Mouse (Mus musculus) forebrain, embryonic 16.5 days (tissue): Measurements from ENCODE around the gene Slc2a6. TPM values are rescaled to one million over a fixed set of nuclear protein-coding genes. Genes with fewer than 3 reads are reported as not detected.
A peak's percentile ranks its signal among the peaks of the same experiment; 100 is the strongest.

Experiments
- ATAC-seq: fragments of 200-750 bp; cut with Nextera tagmentation; 2 replicates; pipeline ENCODE4 v1.8.0; 2017; ENCODE audit warnings: mild to moderate bottlenecking, moderate library complexity
- H3K27ac ChIP-seq: fragments of 300-500 bp; sonication (generic); 2 replicates; pipeline ENCODE4 v1.5.1; 2014; ENCODE audit warnings: low read length, control low read depth
- H3K27me3 ChIP-seq: fragments of 300-500 bp; sonication (generic); replicated peaks from 2 replicates; pipeline ENCODE4 v1.6.1; 2014; ENCODE audit warnings: low read length; ENCODE audit not compliant: control insufficient read depth, insufficient read depth
- H3K36me3 ChIP-seq: fragments of 300-500 bp; sonication (generic); 2 replicates; pipeline ENCODE4 v1.6.1; 2014; ENCODE audit not compliant: control insufficient read depth, insufficient read depth
- H3K4me1 ChIP-seq: fragments of 300-500 bp; sonication (generic); replicated peaks from 2 replicates; pipeline ENCODE4 v1.6.1; 2014; ENCODE audit warnings: low read length; ENCODE audit not compliant: control insufficient read depth, insufficient read depth
- H3K4me2 ChIP-seq: fragments of 300-500 bp; sonication (generic); 2 replicates; pipeline ENCODE4 v1.6.1; 2014; ENCODE audit warnings: mild to moderate bottlenecking, low read length, control low read depth
- H3K4me3 ChIP-seq: fragments of 300-500 bp; sonication (generic); replicated peaks from 2 replicates; pipeline ENCODE4 v1.5.1; 2014; ENCODE audit warnings: mild to moderate bottlenecking, low read length, control low read depth
- H3K9ac ChIP-seq: fragments of 300-500 bp; sonication (generic); replicated peaks from 2 replicates; pipeline ENCODE4 v1.6.1; 2014; ENCODE audit warnings: low read depth, low read length, control low read depth
- H3K9me3 ChIP-seq: fragments of 300-500 bp; sonication (generic); 2 replicates; pipeline ENCODE4 v1.6.1; 2016; ENCODE audit warnings: low read length; ENCODE audit not compliant: control insufficient read depth
- WGBS: fragments of 180-500 bp; shearing (Covaris S2); extraction: QIAGEN DNeasy Blood & Tissue Kit; methylation state at CpG from one replicate; pipeline ENCODE4 v1.1.7; 2014; 5-methylcytosine and 5-hydroxymethylcytosine counted together
- polyA plus RNA-seq: library from polyadenylated mRNA; unstranded; fragments of >200 nt; fragmentation: Nextera tagmentation; extraction: Ambion mirVana; gene quantifications from 2 replicates; pipeline ENCODE4 v1.2.1, GENCODE M21; 2015

Slc2a6 gene
- polyA plus RNA-seq, 1 experiment from 2014 or later, result 7.1 TPM

GRCm38 (mm10) chr2:27042131-27042844 lies 14.5 kb upstream of the Slc2a6 start:
- WGBS, result 73% methylated on average over 8 of the region's 8 CpGs
- Histone ChIP-seq H3K9me3 (no peaks in the 10 kb centered on the region), H3K4me1 (0 out of 2 replicates have a peak, but pooled peaks cover 4% of the 10 kb centered on the region), H3K27me3 (no peaks in the 10 kb centered on the region), H3K4me2 (no peak overlapping the region), H3K4me3 (no peak overlapping the region), H3K9ac (no peak overlapping the region), H3K27ac (no peak overlapping the region), H3K36me3 (no peaks in the 10 kb centered on the region)
- ATAC-seq, result no peak

DNA sequence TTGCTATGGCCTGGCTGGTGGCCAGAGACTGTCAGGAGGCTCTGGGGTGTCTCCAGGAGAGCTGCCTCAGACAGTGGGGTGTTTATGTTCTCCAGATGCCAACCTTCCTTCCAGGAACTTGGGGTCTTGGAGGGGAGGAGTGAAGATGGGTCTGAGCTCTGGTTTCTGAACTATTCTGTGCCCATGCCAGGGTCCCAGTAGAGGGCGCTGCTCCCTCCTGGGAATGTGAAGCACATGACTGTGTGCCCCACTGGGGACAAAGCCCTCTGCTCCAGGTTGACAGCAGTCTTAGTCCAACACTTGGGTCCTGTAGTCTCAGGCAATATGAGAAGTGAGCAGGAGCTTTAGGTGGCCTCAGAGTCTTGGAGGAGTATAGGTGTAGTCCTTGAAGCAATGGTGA lies 11.5 kb upstream of the Slc2a6 start:
- Histone ChIP-seq H3K4me1 (0 out of 2 replicates have a peak, but pooled peaks cover 4% of the 10 kb centered on the region), H3K4me3 (no peak overlapping the region), H3K36me3 (no peaks in the 10 kb centered on the region), H3K27me3 (no peaks in the 10 kb centered on the region), H3K27ac (no peak overlapping the region), H3K9me3 (no peaks in the 10 kb centered on the region), H3K4me2 (no peak overlapping the region), H3K9ac (no peak overlapping the region)
- 7% methylated on average over 1 of the region's 1 CpGs for WGBS
- no peak for ATAC-seq

DNA sequence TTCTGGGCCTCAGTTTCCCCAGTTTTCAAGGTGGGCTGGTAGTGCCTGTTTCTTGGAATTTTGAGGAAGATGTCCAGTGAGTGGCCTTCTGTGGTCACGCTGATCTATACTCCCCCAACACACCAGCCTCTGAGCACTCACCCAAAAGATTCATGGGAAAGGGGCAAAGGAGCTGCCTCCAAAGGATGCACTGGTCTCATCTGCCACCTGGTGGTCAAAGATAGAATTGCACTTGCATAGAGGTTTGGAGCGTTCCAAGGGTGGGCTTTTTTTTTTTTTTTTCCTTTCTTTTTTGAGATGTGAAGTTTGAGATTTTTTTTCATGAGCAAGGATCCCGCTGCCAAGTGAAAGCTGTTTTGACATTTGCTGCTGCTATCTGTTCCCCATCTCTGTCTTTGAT lies 10.8 kb upstream of the Slc2a6 start:
- Histone ChIP-seq H3K4me2 (no peak overlapping the region), H3K9ac (no peak overlapping the region), H3K9me3 (no peaks in the 10 kb centered on the region), H3K4me1 (0 out of 2 replicates have a peak, but pooled peaks cover 4% of the 10 kb centered on the region), H3K36me3 (no peaks in the 10 kb centered on the region), H3K27me3 (no peaks in the 10 kb centered on the region), H3K27ac (no peak overlapping the region), H3K4me3 (no peak overlapping the region)
- WGBS, result 0% methylated on average over 3 of the region's 3 CpGs
- ATAC-seq, result peak; percentile 55

GRCm38 (mm10) chr2:27037008-27037407 lies 9.2 kb upstream of the Slc2a6 start:
- no peak overlapping the region for H3K4me3 ChIP-seq
- 0 out of 2 replicates have a peak, but pooled peaks cover 4% of the 10 kb centered on the region for H3K4me1 ChIP-seq
- H3K27ac ChIP-seq, result no peak overlapping the region
- no peaks in the 10 kb centered on the region for H3K27me3 ChIP-seq
- no peaks in the 10 kb centered on the region for H3K36me3 ChIP-seq
- H3K4me2 ChIP-seq, result no peak overlapping the region
- H3K9me3 ChIP-seq, result no peaks in the 10 kb centered on the region
- 45% methylated on average over 4 of the region's 4 CpGs for WGBS
- no peak overlapping the region for H3K9ac ChIP-seq
- ATAC-seq, result no peak

DNA sequence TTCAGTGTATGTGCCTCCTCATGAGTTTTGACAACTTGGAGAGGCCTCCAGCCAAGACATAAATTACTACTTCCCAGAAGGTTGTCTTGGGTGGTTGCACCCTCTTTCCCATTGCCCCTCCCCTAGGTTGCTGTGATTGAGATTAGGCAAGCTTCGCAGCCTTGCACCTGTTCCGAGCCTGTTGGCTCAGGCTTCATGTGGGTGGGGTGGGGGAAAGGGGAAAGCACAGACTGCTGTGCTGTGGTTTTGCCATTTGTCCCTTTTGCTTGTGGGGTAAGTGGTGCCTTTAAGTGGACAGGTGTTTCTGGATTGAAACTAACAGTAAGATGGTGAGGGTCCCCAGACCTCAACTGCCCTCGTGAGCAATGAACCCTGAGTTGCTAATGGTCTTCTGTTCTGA lies 8.2 kb upstream of the Slc2a6 start:
- Histone ChIP-seq H3K4me2 (no peak overlapping the region), H3K27ac (no peak overlapping the region), H3K36me3 (no peaks in the 10 kb centered on the region), H3K4me3 (no peak overlapping the region), H3K9ac (no peak overlapping the region), H3K4me1 (0 out of 2 replicates have a peak, but pooled peaks cover 4% of the 10 kb centered on the region), H3K9me3 (no peaks in the 10 kb centered on the region), H3K27me3 (no peaks in the 10 kb centered on the region)
- ATAC-seq, result no peak
- WGBS, result 55% methylated on average over 3 of the region's 3 CpGs

- Histone ChIP-seq H3K27ac (no peak overlapping the region), H3K9ac (no peak overlapping the region), H3K4me3 (no peak overlapping the region), H3K4me2 (no peak overlapping the region), H3K9me3 (no peaks in the 10 kb centered on the region), H3K4me1 (peaks cover 6% of the 10 kb centered on the region), H3K27me3 (peaks cover 4% of the 10 kb centered on the region; the same call in 1 of the 2 replicates), H3K36me3 (no peaks in the 10 kb centered on the region)
- 86% methylated on average over 2 of the region's 2 CpGs for WGBS
- no peak for ATAC-seq
Observed at GRCm38 (mm10) chr2:27032361-27032760, 4.6 kb upstream of the Slc2a6 start.

GRCm38 (mm10) chr2:27028437-27029015 lies 728 bp upstream of the Slc2a6 start:
- peaks cover 11% of the 10 kb centered on the region for H3K4me1 ChIP-seq
- H3K4me2 ChIP-seq, result peak overlapping the region; percentile 75
- no peaks in the 10 kb centered on the region for H3K9me3 ChIP-seq
- no peak overlapping the region for H3K9ac ChIP-seq
- H3K27me3 ChIP-seq, result peaks cover 4% of the 10 kb centered on the region; the same call in 1 of the 2 replicates
- H3K4me3 ChIP-seq, result peak overlapping the region; percentile 53; the same call in 1 of the 2 replicates
- no peak for ATAC-seq
- 82% methylated on average over 4 of the region's 4 CpGs for WGBS
- H3K36me3 ChIP-seq, result no peaks in the 10 kb centered on the region
- no peak overlapping the region for H3K27ac ChIP-seq

DNA sequence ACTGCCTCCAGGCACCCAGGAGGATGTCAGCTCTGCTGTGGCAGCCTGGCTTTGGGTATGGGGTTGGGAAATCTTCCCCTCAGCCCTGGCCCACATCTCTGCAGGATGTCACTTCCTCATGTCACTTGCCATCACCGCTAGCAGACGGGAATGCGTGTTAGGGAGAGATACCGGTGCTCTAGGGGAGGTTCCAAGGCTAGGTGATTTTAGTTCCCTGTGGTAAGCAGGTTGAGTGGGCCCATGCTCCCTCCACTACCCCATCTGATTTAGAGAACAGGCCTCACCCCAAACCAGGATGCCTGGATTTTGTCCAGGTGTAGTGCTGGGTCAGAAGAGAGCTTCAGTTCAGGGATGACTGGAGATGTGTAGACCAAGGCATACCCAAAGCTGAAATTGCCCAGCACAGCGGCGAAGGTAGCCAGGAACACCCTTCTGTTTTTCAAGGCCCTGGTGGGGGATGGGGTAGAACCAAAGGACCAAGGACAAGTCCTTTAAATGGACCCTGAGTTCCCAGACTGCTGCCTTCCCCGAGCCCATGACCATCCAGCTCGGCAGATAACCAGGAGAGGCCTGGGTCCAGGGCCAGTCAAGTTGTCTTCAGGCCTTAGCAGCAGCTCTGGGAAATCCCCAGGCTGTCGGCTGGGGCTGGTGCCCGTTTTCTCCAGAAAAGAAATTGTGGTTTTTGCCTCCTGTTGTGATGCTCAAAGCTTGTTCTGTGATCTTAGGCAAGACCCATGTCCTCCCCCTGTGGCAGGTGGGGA lies 761 bp downstream of the Slc2a6 start:
- ATAC-seq, result no peak
- H3K4me2 ChIP-seq, result peak overlapping the region; percentile 75
- peak overlapping the region; percentile 53 for H3K4me3 ChIP-seq
- no peaks in the 10 kb centered on the region for H3K36me3 ChIP-seq
- peak overlapping the region; percentile 67 for H3K9ac ChIP-seq
- peaks cover 11% of the 10 kb centered on the region for H3K4me1 ChIP-seq
- no peak overlapping the region for H3K27ac ChIP-seq
- no peaks in the 10 kb centered on the region for H3K9me3 ChIP-seq
- peaks cover 4% of the 10 kb centered on the region; the same call in 1 of the 2 replicates for H3K27me3 ChIP-seq
- WGBS, result 73% methylated on average over 10 of the region's 10 CpGs

- 92% methylated on average over 3 of the region's 3 CpGs for WGBS
- H3K9ac ChIP-seq, result no peak overlapping the region
- no peaks in the 10 kb centered on the region for H3K9me3 ChIP-seq
- H3K27ac ChIP-seq, result no peak overlapping the region
- H3K4me3 ChIP-seq, result no peak overlapping the region
- H3K4me1 ChIP-seq, result peaks cover 11% of the 10 kb centered on the region
- no peaks in the 10 kb centered on the region for H3K36me3 ChIP-seq
- no peak overlapping the region for H3K4me2 ChIP-seq
- peaks cover 4% of the 10 kb centered on the region; the same call in 1 of the 2 replicates for H3K27me3 ChIP-seq
- ATAC-seq, result no peak
Observed at GRCm38 (mm10) chr2:27026332-27026731, 1.5 kb downstream of the Slc2a6 start.
